Comparison of ENCODE assay signal across 9 mouse cellular contexts in the genomic region with DNA sequence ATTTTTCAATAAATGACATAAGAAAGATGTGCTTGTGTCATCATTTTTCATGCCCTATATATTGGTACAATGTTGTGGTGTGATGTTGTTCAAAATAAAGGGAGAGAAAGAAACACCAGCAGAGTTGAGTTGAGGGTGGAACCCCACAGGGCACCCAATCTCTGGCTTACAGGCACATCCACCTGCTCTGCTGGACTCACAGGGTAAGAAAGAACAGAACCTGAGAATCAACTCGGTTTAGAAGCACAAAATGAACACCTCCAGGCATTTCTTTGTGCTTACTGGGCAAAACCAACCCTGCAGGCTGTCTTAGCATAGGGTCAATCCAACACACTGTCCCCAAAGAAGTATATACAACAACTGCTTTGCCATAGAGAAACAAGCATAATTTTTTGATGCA. TPM values are rescaled to one million over a fixed set of nuclear protein-coding genes. Genes with fewer than 3 reads are reported as not detected.
DNase-seq lines count a peak whose midpoint lies in the region; ATAC-seq lines count a peak whose summit lies in the region.
"Had no signal": no experiment of that assay in that cellular context is flagged by ENCODE, and none has a peak within 500 bp of the region (broad histone marks: within the 10 kb centered on the region; RNA-seq: fewer than 3 reads in every experiment).

No protein-coding gene starts in this region.

- H3K4me1 ChIP-seq in heart, embryonic 14.5 days (ENCODE audit: control insufficient read depth in 2 of 2, insufficient read depth in 2 of 2, low read length in 2 of 2), result peaks cover 7 to 60% of the 10 kb centered on the region in 2 experiments
- peaks cover 21% of the 10 kb centered on the region for H3K4me1 ChIP-seq in embryonic facial prominence, embryonic 14.5 days (ENCODE audit: control insufficient read depth, insufficient read depth, low read length)
- H3K4me1 ChIP-seq in intestine, embryonic 15.5 days (replicated peaks), result peaks cover 20% of the 10 kb centered on the region; the same call in 1 of the 2 replicates
- peaks cover 40% of the 10 kb centered on the region for H3K4me1 ChIP-seq in midbrain, embryonic 15.5 days

- no peak for DNase-seq in heart, adult 8-10 months (ENCODE audit: low spot score)
- no peak for DNase-seq in embryonic facial prominence, embryonic 14.5 days (ENCODE audit: low spot score)
- no peak for DNase-seq in thymus, postnatal 36 days
- no peak for DNase-seq in left cerebral cortex, adult 18-20 months (ENCODE audit: low spot score in 2 of 2)
- DNase-seq in right cerebral cortex, postnatal 25 days, result no peak
- DNase-seq: right cerebral cortex, adult 18-20 months had no signal

- H3K27me3 ChIP-seq in heart, embryonic 14.5 days (ENCODE audit: control insufficient read depth, insufficient read depth, low read length), result no peaks in the 10 kb centered on the region
- H3K27me3 ChIP-seq in embryonic facial prominence, embryonic 14.5 days (replicated peaks; ENCODE audit: control insufficient read depth, insufficient read depth, low read length), result no peaks in the 10 kb centered on the region
- H3K27me3 ChIP-seq in intestine, embryonic 15.5 days (replicated peaks), result no peaks in the 10 kb centered on the region
- no peaks in the 10 kb centered on the region for H3K27me3 ChIP-seq in midbrain, embryonic 15.5 days (replicated peaks)

- H3K36me3 ChIP-seq in heart, embryonic 14.5 days (ENCODE audit: control insufficient read depth, insufficient read depth, low read length), result peaks cover 27% of the 10 kb centered on the region
- H3K36me3 ChIP-seq in embryonic facial prominence, embryonic 14.5 days (ENCODE audit: control insufficient read depth, insufficient read depth, low read length), result peaks cover 29% of the 10 kb centered on the region
- peaks cover 15% of the 10 kb centered on the region for H3K36me3 ChIP-seq in intestine, embryonic 15.5 days
- peaks cover 15% of the 10 kb centered on the region for H3K36me3 ChIP-seq in midbrain, embryonic 15.5 days (replicated peaks)

- peak overlapping the region; percentile 92 for H3K9ac ChIP-seq in heart, embryonic 14.5 days (ENCODE audit: low read length)
- H3K9ac ChIP-seq in embryonic facial prominence, embryonic 14.5 days (ENCODE audit: low read depth, low read length), result 0 out of 2 replicates have a peak overlapping the region, but pooled peaks have one; percentile 32
- H3K9ac ChIP-seq in intestine, embryonic 15.5 days, result no peak overlapping the region
- H3K9ac ChIP-seq in midbrain, embryonic 15.5 days, result peak overlapping the region; percentile 86

- H3K4me2 ChIP-seq in heart, embryonic 14.5 days (ENCODE audit: low read length), result peak overlapping the region; percentile 88
- H3K4me2 ChIP-seq in embryonic facial prominence, embryonic 14.5 days (ENCODE audit: low read depth, low read length), result peak overlapping the region; percentile 82
- H3K4me2 ChIP-seq in intestine, embryonic 15.5 days (replicated peaks), result peak overlapping the region; percentile 90
- peak overlapping the region; percentile 73 for H3K4me2 ChIP-seq in midbrain, embryonic 15.5 days

- peak overlapping the region in 1 of 2 experiments; percentile 97; a peak in 2 of 4 replicates for H3K4me3 ChIP-seq in heart, embryonic 14.5 days (ENCODE audit: control insufficient read depth in 1 of 2, insufficient read depth in 1 of 2, low read depth in 1 of 2, low read length in 2 of 2)
- H3K4me3 ChIP-seq in embryonic facial prominence, embryonic 14.5 days (ENCODE audit: low read depth, low read length), result peak overlapping the region; percentile 96
- peak overlapping the region; percentile 91; the same call in 1 of the 2 replicates for H3K4me3 ChIP-seq in intestine, embryonic 15.5 days (replicated peaks)
- H3K4me3 ChIP-seq in midbrain, embryonic 15.5 days, result peak overlapping the region; percentile 83

- no peak for ATAC-seq in heart, embryonic 14.5 days (ENCODE audit: insufficient number of reproducible peaks, insufficient read depth, low FRiP score, low read depth)
- ATAC-seq in embryonic facial prominence, embryonic 14.5 days (ENCODE audit: low read depth), result no peak
- ATAC-seq in intestine, embryonic 15.5 days, result no peak
- ATAC-seq in midbrain, embryonic 15.5 days (replicated peaks), result no peak

- WGBS in heart, embryonic 14.5 days, result 57% methylated on average over 1 of the region's 1 CpGs
- WGBS in embryonic facial prominence, embryonic 14.5 days, result 46% methylated on average over 1 of the region's 1 CpGs
- WGBS in intestine, embryonic 15.5 days, result 48% methylated on average over 1 of the region's 1 CpGs
- WGBS in midbrain, embryonic 15.5 days, result 42% methylated on average over 1 of the region's 1 CpGs

- H3K9me3 ChIP-seq in heart, embryonic 14.5 days (ENCODE audit: control insufficient read depth, low read length), result no peaks in the 10 kb centered on the region
- H3K9me3 ChIP-seq in embryonic facial prominence, embryonic 14.5 days (ENCODE audit: control insufficient read depth, low read length), result no peaks in the 10 kb centered on the region
- no peaks in the 10 kb centered on the region for H3K9me3 ChIP-seq in intestine, embryonic 15.5 days
- no peaks in the 10 kb centered on the region for H3K9me3 ChIP-seq in midbrain, embryonic 15.5 days

- no peak overlapping the region for H3K27ac ChIP-seq in heart, embryonic 14.5 days (replicated peaks in 1 of 2; ENCODE audit: control insufficient read depth in 1 of 2, insufficient read depth in 1 of 2, low read depth in 2 of 2, low read length in 2 of 2)
- no peak overlapping the region for H3K27ac ChIP-seq in embryonic facial prominence, embryonic 14.5 days (replicated peaks; ENCODE audit: low read depth, low read length)
- H3K27ac ChIP-seq in intestine, embryonic 15.5 days, result no peak overlapping the region
- H3K27ac ChIP-seq in midbrain, embryonic 15.5 days, result no peak overlapping the region

RNA-seq across cellular contexts. Expression of gene Pacs1, which starts 1.5 kb away (rescaled TPM):
- 20.9 TPM in 2 replicates for polyA plus RNA-seq in heart, embryonic 14.5 days (2014; fragmentation: Nextera tagmentation; extraction: Ambion mirVana)
- 10 to 100 TPM; 18.6 to 21.9 (median 20.8) TPM for total RNA-seq in heart, adult 8-10 months (2022)
- 28.1 and 30.9 TPM in 2 replicates for polyA plus RNA-seq in embryonic facial prominence, embryonic 14.5 days (2014; fragmentation: Nextera tagmentation; extraction: Ambion mirVana)
- 15.6 and 15.8 TPM in 2 replicates for polyA plus RNA-seq in intestine, embryonic 15.5 days (2015; fragmentation: Nextera tagmentation; extraction: Ambion mirVana)
- polyA plus RNA-seq in midbrain, embryonic 15.5 days (2015; fragmentation: Nextera tagmentation; extraction: Ambion mirVana), result 55.3 and 55.7 TPM in 2 replicates
- 10 to 100 TPM; 57.3 to 61.0 TPM for total RNA-seq in left cerebral cortex, adult 18-20 months (2021)

RNA-seq across cellular contexts. Expression of gene Sf3b2, which starts 23.8 kb away (rescaled TPM):
- polyA plus RNA-seq in heart, embryonic 14.5 days (2014; fragmentation: Nextera tagmentation; extraction: Ambion mirVana), result 201 and 208 TPM in 2 replicates
- total RNA-seq in heart, adult 8-10 months (2022), result 100 to 1,000 TPM; 108 to 125 (median 119) TPM
- 247 and 281 TPM in 2 replicates for polyA plus RNA-seq in embryonic facial prominence, embryonic 14.5 days (2014; fragmentation: Nextera tagmentation; extraction: Ambion mirVana)
- 282 and 289 TPM in 2 replicates for polyA plus RNA-seq in intestine, embryonic 15.5 days (2015; fragmentation: Nextera tagmentation; extraction: Ambion mirVana)
- 350 and 352 TPM in 2 replicates for polyA plus RNA-seq in midbrain, embryonic 15.5 days (2015; fragmentation: Nextera tagmentation; extraction: Ambion mirVana)
- total RNA-seq in left cerebral cortex, adult 18-20 months (2021), result 100 to 1,000 TPM; 209 to 213 TPM

RNA-seq across cellular contexts. Expression of gene Gal3st3, which starts 26.7 kb away (rescaled TPM):
- 6.4 and 6.7 TPM in 2 replicates for polyA plus RNA-seq in heart, embryonic 14.5 days (2014; fragmentation: Nextera tagmentation; extraction: Ambion mirVana)
- 10 to 100 TPM; 22.3 to 32.9 (median 25.1) TPM for total RNA-seq in heart, adult 8-10 months (2022)
- polyA plus RNA-seq in embryonic facial prominence, embryonic 14.5 days (2014; fragmentation: Nextera tagmentation; extraction: Ambion mirVana), result 4.0 and 4.3 TPM in 2 replicates
- polyA plus RNA-seq in intestine, embryonic 15.5 days (2015; fragmentation: Nextera tagmentation; extraction: Ambion mirVana), result 2.1 and 2.4 TPM in 2 replicates
- 47.2 and 50.3 TPM in 2 replicates for polyA plus RNA-seq in midbrain, embryonic 15.5 days (2015; fragmentation: Nextera tagmentation; extraction: Ambion mirVana)
- 10 to 100 TPM; 70.5 to 73.8 TPM for total RNA-seq in left cerebral cortex, adult 18-20 months (2021)
